Mouse (Mus musculus) T-cell, adult 2 months (primary cell): ENCODE results near the gene S100a14.

Source experiments
- DNase-seq: peaks from one replicate; pipeline ENCODE4 v3.0.0; 2022; ENCODE audit warnings: low spot score

S100a14 gene

GRCm38 (mm10) chr3:90526580-90526979 is at the start of gene S100a14:
Gene S100a14 (plus strand): TSS chr3:90526856.
- DNase-seq = no peak

GRCm38 (mm10) chr3:90486998-90487397 is 39.7 kb upstream of the S100a14 start:
- no peak for DNase-seq

- no peak for DNase-seq
Observed at GRCm38 (mm10) chr3:90488576-90488975, 38.1 kb upstream of the S100a14 start.

GRCm38 (mm10) chr3:90490696-90491256 is 35.9 kb upstream of the S100a14 start, which contains the start of gene Snapin:
Gene Snapin (minus strand): TSS chr3:90491033.
- peak; percentile 95 for DNase-seq

GRCm38 (mm10) chr3:90491350-90491749 is 35.3 kb upstream of the S100a14 start:
- DNase-seq = peak; percentile 70

- DNase-seq = no peak
Observed at GRCm38 (mm10) chr3:90493831-90494540, 32.7 kb upstream of the S100a14 start.

- DNase-seq = no peak
Observed at GRCm38 (mm10) chr3:90495850-90496525, 30.7 kb upstream of the S100a14 start.

GRCm38 (mm10) chr3:90497597-90497996 is 29.1 kb upstream of the S100a14 start:
- no peak for DNase-seq

- DNase-seq = no peak
Observed at GRCm38 (mm10) chr3:90503444-90503843, 23.2 kb upstream of the S100a14 start.

GRCm38 (mm10) chr3:90505216-90505615 is 21.4 kb upstream of the S100a14 start:
- DNase-seq = no peak

- no peak for DNase-seq
Observed at GRCm38 (mm10) chr3:90506362-90506761, 20.3 kb upstream of the S100a14 start.

GRCm38 (mm10) chr3:90508287-90508949 is 18.2 kb upstream of the S100a14 start:
- DNase-seq = no peak

GRCm38 (mm10) chr3:90508950-90509746 is 17.5 kb upstream of the S100a14 start, which contains the start of gene Chtop:
Gene Chtop (minus strand): TSS chr3:90509498.
- DNase-seq = peak; percentile 99

- no peak for DNase-seq
Observed at GRCm38 (mm10) chr3:90509747-90510123, 16.9 kb upstream of the S100a14 start.

GRCm38 (mm10) chr3:90512276-90512675 is 14.4 kb upstream of the S100a14 start:
- DNase-seq = no peak

GRCm38 (mm10) chr3:90512948-90513642 is 13.6 kb upstream of the S100a14 start:
- no peak for DNase-seq

- DNase-seq = peak; percentile 4
Observed at GRCm38 (mm10) chr3:90513796-90514590, 12.7 kb upstream of the S100a14 start, which contains the start of the genes S100a1 and S100a13. Gene S100a1 (minus strand): TSS chr3:90514392. Gene S100a13 (plus strand): TSS chr3:90514435.

- DNase-seq = peak; percentile 46
Observed at GRCm38 (mm10) chr3:90514691-90515090, 12.0 kb upstream of the S100a14 start.

GRCm38 (mm10) chr3:90515242-90515641 is 11.4 kb upstream of the S100a14 start:
- no peak for DNase-seq

- no peak for DNase-seq
Observed at GRCm38 (mm10) chr3:90515789-90516188, 10.9 kb upstream of the S100a14 start.
